Mouse (Mus musculus): ENCODE measurements around the gene Mtm1. TPM values are rescaled to one million over a fixed set of nuclear protein-coding genes. Genes with fewer than 3 reads are reported as not detected.
A peak's percentile ranks its signal among the peaks of the same experiment; 100 is the strongest.

The Mtm1 gene
- total and polyA plus RNA-seq, 3 experiments: 5.0 to 18.9 (median 15.6) TPM

DNA sequence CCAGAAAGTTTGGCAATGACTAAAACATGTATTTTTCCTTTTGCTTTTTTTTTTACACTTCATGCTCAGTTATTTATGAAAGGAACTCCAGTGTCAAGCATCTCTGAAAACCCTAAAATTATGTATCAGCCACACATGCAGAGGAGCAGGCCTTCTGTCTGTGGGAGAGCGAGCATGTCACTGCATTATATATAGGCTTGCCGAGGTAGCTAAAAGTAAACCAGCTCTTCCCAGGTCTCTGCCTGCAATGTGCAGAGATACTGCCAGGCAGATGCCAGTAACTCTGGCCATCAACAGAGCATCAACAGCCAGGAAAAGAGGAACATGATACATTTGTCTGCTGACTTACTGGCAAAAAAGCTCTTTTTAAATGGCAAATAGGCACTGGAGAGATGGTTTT lies 83.6 kb downstream of the Mtm1 start:
- Histone ChIP-seq H3K9ac (ENCODE audit: low read depth, low read length) (no peak overlapping the region), H3K4me3 (no peak overlapping the region), H3K79me2 (replicated peaks; ENCODE audit: control insufficient read depth, insufficient read depth, low read length) (no peaks in the 10 kb centered on the region), H3K36me3 (ENCODE audit: control insufficient read depth, insufficient read depth, low read length) (no peaks in the 10 kb centered on the region), H3K27ac (no peak overlapping the region), H3K4me1 (ENCODE audit: control insufficient read depth, insufficient read depth, low read length) (no peaks in the 10 kb centered on the region), H3K27me3 (ENCODE audit: control insufficient read depth, insufficient read depth, low read length) (no peaks in the 10 kb centered on the region)
- no peak for DNase-seq
- intact Hi-C loops (cut with DNase I): no loop called here
- 79% methylated on average over 2 of the region's 2 CpGs for WGBS
- TF ChIP-seq EP300 (IDR thresholded peaks at IDR 0.05; ENCODE audit: insufficient read depth, low read depth, low read length) (no peak), CTCF (IDR thresholded peaks at IDR 0.05) (no peak), POLR2A (IDR thresholded peaks at IDR 0.05; ENCODE audit: insufficient read depth, low read depth, low read length) (no peak)

- no peaks in the 10 kb centered on the region for H3K79me2 ChIP-seq (replicated peaks; ENCODE audit: control insufficient read depth, insufficient read depth, low read length)
- intact Hi-C loops (cut with DNase I): no loop called here
- TF ChIP-seq CTCF (IDR thresholded peaks at IDR 0.05) (no peak), EP300 (IDR thresholded peaks at IDR 0.05; ENCODE audit: insufficient read depth, low read depth, low read length) (no peak), POLR2A (IDR thresholded peaks at IDR 0.05; ENCODE audit: insufficient read depth, low read depth, low read length) (no peak)
- WGBS: 81% methylated on average over 2 of the region's 2 CpGs
- H3K27ac ChIP-seq: no peak overlapping the region
- no peaks in the 10 kb centered on the region for H3K4me1 ChIP-seq (ENCODE audit: control insufficient read depth, insufficient read depth, low read length)
- H3K9ac ChIP-seq (ENCODE audit: low read depth, low read length): no peak overlapping the region
- H3K4me3 ChIP-seq: no peak overlapping the region
- no peaks in the 10 kb centered on the region for H3K27me3 ChIP-seq (ENCODE audit: control insufficient read depth, insufficient read depth, low read length)
- no peaks in the 10 kb centered on the region for H3K36me3 ChIP-seq (ENCODE audit: control insufficient read depth, insufficient read depth, low read length)
- DNase-seq: no peak
These were observed 85.4 kb downstream of the Mtm1 start for GRCm38 (mm10) chrX:71296005-71296404.

DNA sequence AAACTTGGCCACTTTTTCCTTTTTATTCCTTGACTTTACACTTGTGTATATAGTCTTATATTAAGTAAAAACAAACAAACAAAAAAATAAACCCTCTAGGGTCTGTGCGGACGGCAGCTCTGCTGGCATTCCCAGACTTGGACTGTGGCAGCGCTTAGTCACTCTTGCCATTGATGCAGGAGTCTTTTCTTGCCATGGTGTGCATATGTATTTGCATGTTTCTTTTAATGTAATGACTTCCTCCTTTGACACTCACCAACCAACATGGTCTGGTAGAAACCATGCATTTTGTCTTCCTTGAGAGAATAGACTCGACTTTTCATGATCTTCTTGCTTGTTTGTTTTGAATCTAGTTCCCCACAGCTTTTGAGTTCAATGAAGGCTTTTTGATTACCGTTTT lies 91.6 kb downstream of the Mtm1 start:
- H3K9ac ChIP-seq (ENCODE audit: low read depth, low read length): no peak overlapping the region
- intact Hi-C loops (cut with DNase I): loop anchor here (10.0 kb wide), 2 partner anchors 87 to 157 kb away; partner anchors contain the start of gene Mtm1
- 88% methylated on average over 5 of the region's 5 CpGs for WGBS

GRCm38 (mm10) chrX:71311229-71311628 lies 100.7 kb downstream of the Mtm1 start:
- H3K79me2 ChIP-seq (replicated peaks; ENCODE audit: control insufficient read depth, insufficient read depth, low read length): no peaks in the 10 kb centered on the region
- TF ChIP-seq CTCF (IDR thresholded peaks at IDR 0.05): peak; percentile 80
- TF ChIP-seq POLR2A (IDR thresholded peaks at IDR 0.05; ENCODE audit: insufficient read depth, low read depth, low read length): no peak
- peak; percentile 39; the same call in 1 of the 2 replicates for TF ChIP-seq EP300 (IDR thresholded peaks at IDR 0.05; ENCODE audit: insufficient read depth, low read depth, low read length)
- H3K4me3 ChIP-seq: no peak overlapping the region
- WGBS: 35% methylated on average over 8 of the region's 8 CpGs
- H3K9ac ChIP-seq (ENCODE audit: low read depth, low read length): no peak overlapping the region
- no peak overlapping the region for H3K27ac ChIP-seq
- H3K4me1 ChIP-seq (ENCODE audit: control insufficient read depth, insufficient read depth, low read length): no peaks in the 10 kb centered on the region
- H3K36me3 ChIP-seq (ENCODE audit: control insufficient read depth, insufficient read depth, low read length): no peaks in the 10 kb centered on the region
- peak; percentile 32 to 37 for DNase-seq
- intact Hi-C loops (cut with DNase I): loop anchor here (2.0 to 5.0 kb wide), 2 partner anchors 259 to 728 kb away; partner anchors contain the start of gene Mamld1
- no peaks in the 10 kb centered on the region for H3K27me3 ChIP-seq (ENCODE audit: control insufficient read depth, insufficient read depth, low read length)

More for the DNA sequence above, 91.6 kb downstream of the Mtm1 start:
- Histone ChIP-seq H3K36me3 (ENCODE audit: control insufficient read depth, insufficient read depth, low read length) (no peaks in the 10 kb centered on the region), H3K27ac (no peak overlapping the region), H3K4me1 (ENCODE audit: control insufficient read depth, insufficient read depth, low read length) (no peaks in the 10 kb centered on the region), H3K4me3 (no peak overlapping the region), H3K79me2 (replicated peaks; ENCODE audit: control insufficient read depth, insufficient read depth, low read length) (no peaks in the 10 kb centered on the region), H3K27me3 (ENCODE audit: control insufficient read depth, insufficient read depth, low read length) (no peaks in the 10 kb centered on the region)
- no peak for DNase-seq
- TF ChIP-seq CTCF (IDR thresholded peaks at IDR 0.05) (no peak), EP300 (IDR thresholded peaks at IDR 0.05; ENCODE audit: insufficient read depth, low read depth, low read length) (no peak), POLR2A (IDR thresholded peaks at IDR 0.05; ENCODE audit: insufficient read depth, low read depth, low read length) (no peak)

GRCm38 (mm10) chrX:71314380-71314779 lies 103.8 kb downstream of the Mtm1 start:
- H3K79me2 ChIP-seq (replicated peaks; ENCODE audit: control insufficient read depth, insufficient read depth, low read length): no peaks in the 10 kb centered on the region
- H3K4me3 ChIP-seq: no peak overlapping the region
- DNase-seq: no peak
- H3K27me3 ChIP-seq (ENCODE audit: control insufficient read depth, insufficient read depth, low read length): no peaks in the 10 kb centered on the region
- H3K36me3 ChIP-seq (ENCODE audit: control insufficient read depth, insufficient read depth, low read length): no peaks in the 10 kb centered on the region
- 71% methylated on average over 5 of the region's 5 CpGs for WGBS
- TF ChIP-seq EP300 (IDR thresholded peaks at IDR 0.05; ENCODE audit: insufficient read depth, low read depth, low read length) (no peak), POLR2A (IDR thresholded peaks at IDR 0.05; ENCODE audit: insufficient read depth, low read depth, low read length) (no peak), CTCF (IDR thresholded peaks at IDR 0.05) (no peak)
- H3K9ac ChIP-seq (ENCODE audit: low read depth, low read length): no peak overlapping the region
- H3K4me1 ChIP-seq (ENCODE audit: control insufficient read depth, insufficient read depth, low read length): no peaks in the 10 kb centered on the region
- H3K27ac ChIP-seq: no peak overlapping the region
- intact Hi-C loops (cut with DNase I): loop anchor here (5.0 kb wide), 1 partner anchor 262 kb away; the partner anchor contains the start of gene Mamld1

GRCm38 (mm10) chrX:71352033-71352432 lies 141.5 kb downstream of the Mtm1 start:
- WGBS: 75% methylated on average over 1 of the region's 1 CpGs
- Histone ChIP-seq H3K27ac (no peak overlapping the region), H3K9ac (ENCODE audit: low read depth, low read length) (no peak overlapping the region), H3K4me1 (ENCODE audit: control insufficient read depth, insufficient read depth, low read length) (no peaks in the 10 kb centered on the region), H3K4me3 (no peak overlapping the region), H3K79me2 (replicated peaks; ENCODE audit: control insufficient read depth, insufficient read depth, low read length) (no peaks in the 10 kb centered on the region), H3K27me3 (ENCODE audit: control insufficient read depth, insufficient read depth, low read length) (no peaks in the 10 kb centered on the region), H3K36me3 (ENCODE audit: control insufficient read depth, insufficient read depth, low read length) (no peaks in the 10 kb centered on the region)
- intact Hi-C loops (cut with DNase I): no loop called here
- TF ChIP-seq EP300 (IDR thresholded peaks at IDR 0.05; ENCODE audit: insufficient read depth, low read depth, low read length): no peak
- no peak for TF ChIP-seq POLR2A (IDR thresholded peaks at IDR 0.05; ENCODE audit: insufficient read depth, low read depth, low read length)
- peak; percentile 46 for TF ChIP-seq CTCF (IDR thresholded peaks at IDR 0.05)
- no peak for DNase-seq
